Mouse (Mus musculus) brain, embryonic 18.5 days (tissue): ENCODE results near the gene Ntm.

Experiments used
- DNase-seq: peaks from one replicate; pipeline ENCODE4 v3.0.0-alpha.2; 2012; ENCODE audit warnings: low read depth, low spot score

Gene Ntm

GRCm38 (mm10) chr9:29887924-29888323, 75.0 kb downstream of the Ntm start:
- no peak for DNase-seq

- no peak for DNase-seq
These were observed 78.9 kb downstream of the Ntm start for GRCm38 (mm10) chr9:29884062-29884461.

GRCm38 (mm10) chr9:29881614-29882013, 81.3 kb downstream of the Ntm start:
- no peak for DNase-seq

GRCm38 (mm10) chr9:29877583-29877982, 85.4 kb downstream of the Ntm start:
- DNase-seq = no peak

- DNase-seq = no peak
These were observed 95.2 kb downstream of the Ntm start for GRCm38 (mm10) chr9:29867746-29868145.

- DNase-seq = peak; percentile 28
These were observed 96.1 kb downstream of the Ntm start for GRCm38 (mm10) chr9:29866824-29867223.

GRCm38 (mm10) chr9:29866101-29866500, 96.8 kb downstream of the Ntm start:
- DNase-seq = no peak

- no peak for DNase-seq
These were observed 97.4 kb downstream of the Ntm start for GRCm38 (mm10) chr9:29865502-29865901.

- DNase-seq = no peak
These were observed 98.1 kb downstream of the Ntm start for GRCm38 (mm10) chr9:29864886-29865285.

- no peak for DNase-seq
These were observed 100.5 kb downstream of the Ntm start for GRCm38 (mm10) chr9:29862408-29862807.

- no peak for DNase-seq
These were observed 103.5 kb downstream of the Ntm start for GRCm38 (mm10) chr9:29859256-29860048.

GRCm38 (mm10) chr9:29848735-29849455, 114.0 kb downstream of the Ntm start:
- DNase-seq = no peak

- no peak for DNase-seq
These were observed 125.6 kb downstream of the Ntm start for GRCm38 (mm10) chr9:29837344-29837743.

- DNase-seq = no peak
These were observed 128.0 kb downstream of the Ntm start for GRCm38 (mm10) chr9:29834911-29835310.

- no peak for DNase-seq
These were observed 129.2 kb downstream of the Ntm start for GRCm38 (mm10) chr9:29833781-29834180.

- DNase-seq = no peak
These were observed 135.7 kb downstream of the Ntm start for GRCm38 (mm10) chr9:29827240-29827660.

GRCm38 (mm10) chr9:29825236-29825635, 137.7 kb downstream of the Ntm start:
- DNase-seq = no peak

GRCm38 (mm10) chr9:29823716-29824115, 139.2 kb downstream of the Ntm start:
- no peak for DNase-seq

GRCm38 (mm10) chr9:29812685-29813084, 150.3 kb downstream of the Ntm start:
- no peak for DNase-seq

GRCm38 (mm10) chr9:29806790-29807189, 156.2 kb downstream of the Ntm start:
- DNase-seq = no peak

- no peak for DNase-seq
These were observed 158.5 kb downstream of the Ntm start for GRCm38 (mm10) chr9:29804483-29804882.

GRCm38 (mm10) chr9:29803738-29804285, 159.1 kb downstream of the Ntm start:
- no peak for DNase-seq
